Mouse (Mus musculus) MEL (cell line): Measurements from ENCODE around the gene Krtap4-2.

Source experiments
- CHD2 ChIP-seq: IDR thresholded peaks from 2 replicates; pipeline ENCODE4 v1.6.1; 2011; ENCODE audit warnings: low read length, improper control_type of control experiment
- CTCF ChIP-seq, 3 experiments: IDR thresholded peaks in 2 of 3; conservative IDR thresholded peaks in 1 of 3; 2 replicates each; pipeline ENCODE4 v1.5.1; 2011 to 2012; ENCODE audit warnings: low read length in 3 of 3, low read depth in 2 of 3, mild to moderate bottlenecking in 2 of 3, improper control_type of control experiment in 1 of 3, inconsistent platforms in 1 of 3, mixed read lengths in 1 of 3, moderate library complexity in 1 of 3; ENCODE audit not compliant: control insufficient read depth in 1 of 3, insufficient read depth in 1 of 3, poor library complexity in 1 of 3, severe bottlenecking in 1 of 3
- EP300 ChIP-seq, 2 experiments: IDR thresholded peaks; 2 replicates each; pipeline ENCODE4 v1.6.1; 2011; ENCODE audit warnings: improper control_type of control experiment in 2 of 2, low read length in 2 of 2, low read depth in 1 of 2, mild to moderate bottlenecking in 1 of 2
- GATA1 ChIP-seq: IDR thresholded peaks from 2 replicates; pipeline ENCODE4 v1.6.1; 2011; ENCODE audit warnings: low read depth, low read length, improper control_type of control experiment
- MAFK ChIP-seq: IDR thresholded peaks from 2 replicates; pipeline ENCODE4 v1.6.1; 2011; ENCODE audit warnings: low read depth, mild to moderate bottlenecking, low read length, improper control_type of control experiment, borderline replicate concordance
- MAX ChIP-seq: IDR thresholded peaks from 2 replicates; pipeline ENCODE4 v1.6.1; 2011; ENCODE audit warnings: low read length, improper control_type of control experiment
- MEF2A ChIP-seq: IDR thresholded peaks from 2 replicates; pipeline ENCODE4 v1.6.1; 2014; ENCODE audit warnings: low read depth, mild to moderate bottlenecking, inconsistent platforms, low read length, improper control_type of control experiment; ENCODE audit not compliant: poor library complexity, insufficient replicate concordance, severe bottlenecking; ENCODE audit errors: extremely low read depth
- MXI1 ChIP-seq: IDR thresholded peaks from 2 replicates; pipeline ENCODE4 v1.6.1; 2011; ENCODE audit warnings: mild to moderate bottlenecking, low read depth, low read length, improper control_type of control experiment
- MYC ChIP-seq: IDR thresholded peaks from 2 replicates; pipeline ENCODE4 v1.6.1; 2011; ENCODE audit warnings: low read depth, mild to moderate bottlenecking, low read length, improper control_type of control experiment, moderate library complexity
- NELFE ChIP-seq: IDR thresholded peaks from 2 replicates; pipeline ENCODE4 v1.6.1; 2011; ENCODE audit warnings: low read depth, low read length, improper control_type of control experiment
- POLR2A ChIP-seq, 2 experiments: IDR thresholded peaks; 2 replicates each; pipeline ENCODE4 v1.6.1; 2011 to 2012; ENCODE audit warnings: low read length in 2 of 2, mild to moderate bottlenecking in 2 of 2, control low read depth in 1 of 2, improper control_type of control experiment in 1 of 2, low read depth in 1 of 2, moderate library complexity in 1 of 2; ENCODE audit not compliant: control insufficient read depth in 1 of 2, insufficient read depth in 1 of 2, poor library complexity in 1 of 2
- RCOR1 ChIP-seq: IDR thresholded peaks from 2 replicates; pipeline ENCODE4 v1.6.1; 2012; ENCODE audit warnings: low read depth, mild to moderate bottlenecking, inconsistent platforms, low read length, improper control_type of control experiment
- UBTF ChIP-seq: IDR thresholded peaks from 2 replicates; pipeline ENCODE4 v1.6.1; 2012; ENCODE audit warnings: low read depth, mild to moderate bottlenecking, inconsistent platforms, low read length, improper control_type of control experiment, moderate library complexity, borderline replicate concordance; ENCODE audit not compliant: insufficient read depth
- ZKSCAN1 ChIP-seq: IDR thresholded peaks from 2 replicates; pipeline ENCODE4 v1.6.1; 2012; ENCODE audit warnings: low read depth, mild to moderate bottlenecking, inconsistent platforms, low read length, improper control_type of control experiment, moderate library complexity

- TF ChIP-seq GATA1 (no peak), CTCF (IDR thresholded peaks at IDR 0.05 in 2 of 3, conservative IDR thresholded peaks at IDR 0.05 in 1 of 3; ENCODE audit: control insufficient read depth in 1 of 3, insufficient read depth in 1 of 3, low read depth in 2 of 3, low read length in 3 of 3, poor library complexity in 1 of 3, severe bottlenecking in 1 of 3) (no peak), MAX (no peak), EP300 (IDR thresholded peaks at IDR 0.05; ENCODE audit: low read depth in 1 of 2, low read length in 2 of 2) (no peak), MXI1 (no peak), NELFE (no peak), POLR2A (IDR thresholded peaks at IDR 0.05; ENCODE audit: control insufficient read depth in 1 of 2, insufficient read depth in 1 of 2, low read depth in 1 of 2, low read length in 2 of 2, poor library complexity in 1 of 2) (no peak), RCOR1 (no peak), MAFK (no peak), ZKSCAN1 (no peak), MEF2A (no peak), UBTF (no peak), MYC (no peak), CHD2 (no peak)
Observed at GRCm38 (mm10) chr11:99590981-99591380, 43.9 kb downstream of the Krtap4-2 start, which contains the start of gene Krtap1-3.
